Mouse (Mus musculus) granulocyte monocyte progenitor cell, adult 5-6 weeks (primary cell): ENCODE measurements around the gene Ptprm. TPM values are rescaled to one million over a fixed set of nuclear protein-coding genes. Genes with fewer than 3 reads are reported as not detected.

Source experiments
- ATAC-seq: replicated peaks from 2 replicates; pipeline ENCODE4 v1.8.0; 2016; ENCODE audit warnings: mild to moderate bottlenecking, moderate TSS enrichment, inconsistent platforms; ENCODE audit not compliant: poor library complexity, severe bottlenecking
- total RNA-seq, 2 experiments: library from RNA; stranded (forward) in 1 of 2; stranded (reverse) in 1 of 2; fragments of 200-712, 200-1000 nt in 1 of 2; fragments of >200 nt in 1 of 2; fragmentation: Nextera tagmentation in 1 of 2; gene quantifications; 2 replicates each; pipeline ENCODE4 v1.2.3; 2014 to 2017

Gene Ptprm
- total RNA-seq, 2 experiments from 2014 or later = 0.36 TPM; not detected in 1

DNA sequence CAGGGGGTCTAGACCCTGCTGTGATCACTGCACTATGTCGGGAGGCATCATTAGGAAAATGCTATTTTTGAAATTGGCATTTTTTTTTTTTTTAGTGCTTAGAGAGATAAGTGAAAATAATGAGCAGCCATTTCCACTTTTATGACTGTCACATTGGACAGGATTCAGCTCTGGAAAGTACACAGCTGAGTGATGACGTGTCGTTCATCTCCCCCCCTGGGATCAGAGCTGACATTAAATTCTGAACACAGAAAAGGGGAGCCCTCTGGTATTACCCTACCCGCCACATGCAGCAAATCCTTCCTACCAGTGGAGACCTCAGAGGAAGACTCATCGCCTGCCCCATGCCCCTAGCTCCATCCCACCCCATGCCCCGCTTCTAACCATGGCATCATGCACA lies 540.5 kb downstream of the Ptprm start:
- ATAC-seq = no peak

DNA sequence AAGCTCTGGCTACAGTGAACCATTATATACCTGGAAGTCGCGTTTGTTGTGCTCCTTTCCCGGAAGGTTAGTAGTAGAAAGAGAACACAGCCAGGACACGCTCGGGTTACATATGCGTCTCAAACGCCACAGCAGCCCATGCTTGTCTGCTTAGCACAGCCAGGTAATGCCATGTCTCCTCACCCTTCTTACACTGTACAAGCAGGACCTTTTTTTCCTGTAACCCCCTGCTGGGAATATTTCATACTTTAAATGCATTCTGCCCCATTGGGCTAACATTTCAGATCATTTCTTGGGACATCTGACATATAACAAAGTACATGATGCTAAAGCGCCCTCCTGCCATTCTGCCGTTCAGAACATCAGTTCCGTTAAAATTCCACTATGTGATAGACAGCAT lies 540.9 kb downstream of the Ptprm start:
- no peak for ATAC-seq

DNA sequence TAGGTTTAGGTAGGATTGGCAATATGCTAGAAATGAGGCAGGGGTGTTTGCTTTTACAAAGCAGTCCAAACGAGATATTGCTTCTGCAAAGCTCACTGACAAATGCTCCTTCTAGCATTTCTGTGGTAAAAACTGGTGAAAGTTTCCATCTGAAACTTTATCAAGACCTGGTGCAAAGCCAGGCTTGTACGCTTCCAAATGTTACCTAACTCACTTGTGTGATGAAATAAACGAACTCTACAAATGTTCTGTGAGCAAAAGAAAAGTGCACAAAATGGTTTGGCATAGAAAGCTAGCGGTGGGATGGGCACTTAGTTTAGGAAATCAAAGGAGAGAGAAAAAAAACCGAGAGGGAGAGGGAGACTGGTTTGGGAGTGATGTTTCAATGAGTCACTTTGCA lies 544.5 kb downstream of the Ptprm start:
- ATAC-seq = no peak

DNA sequence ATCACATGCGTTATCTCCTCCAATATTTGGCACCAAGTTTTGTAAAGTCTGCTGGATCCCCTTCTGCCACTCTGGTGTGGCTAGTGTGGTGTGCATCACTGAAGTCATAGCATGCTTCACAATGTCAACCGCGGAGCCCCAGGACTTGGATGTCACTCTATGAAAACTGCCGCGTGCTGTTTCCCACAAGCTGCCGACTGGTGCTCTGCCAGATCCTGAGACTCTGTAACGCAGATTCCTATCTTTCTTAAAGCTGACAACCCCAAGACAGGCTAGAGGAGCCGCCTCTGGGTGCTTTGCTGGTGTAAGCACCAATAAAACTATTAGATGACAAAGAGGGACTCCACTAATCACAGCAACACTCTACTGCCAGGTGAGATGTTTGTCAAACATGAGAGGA lies 546.1 kb downstream of the Ptprm start:
- no peak for ATAC-seq

DNA sequence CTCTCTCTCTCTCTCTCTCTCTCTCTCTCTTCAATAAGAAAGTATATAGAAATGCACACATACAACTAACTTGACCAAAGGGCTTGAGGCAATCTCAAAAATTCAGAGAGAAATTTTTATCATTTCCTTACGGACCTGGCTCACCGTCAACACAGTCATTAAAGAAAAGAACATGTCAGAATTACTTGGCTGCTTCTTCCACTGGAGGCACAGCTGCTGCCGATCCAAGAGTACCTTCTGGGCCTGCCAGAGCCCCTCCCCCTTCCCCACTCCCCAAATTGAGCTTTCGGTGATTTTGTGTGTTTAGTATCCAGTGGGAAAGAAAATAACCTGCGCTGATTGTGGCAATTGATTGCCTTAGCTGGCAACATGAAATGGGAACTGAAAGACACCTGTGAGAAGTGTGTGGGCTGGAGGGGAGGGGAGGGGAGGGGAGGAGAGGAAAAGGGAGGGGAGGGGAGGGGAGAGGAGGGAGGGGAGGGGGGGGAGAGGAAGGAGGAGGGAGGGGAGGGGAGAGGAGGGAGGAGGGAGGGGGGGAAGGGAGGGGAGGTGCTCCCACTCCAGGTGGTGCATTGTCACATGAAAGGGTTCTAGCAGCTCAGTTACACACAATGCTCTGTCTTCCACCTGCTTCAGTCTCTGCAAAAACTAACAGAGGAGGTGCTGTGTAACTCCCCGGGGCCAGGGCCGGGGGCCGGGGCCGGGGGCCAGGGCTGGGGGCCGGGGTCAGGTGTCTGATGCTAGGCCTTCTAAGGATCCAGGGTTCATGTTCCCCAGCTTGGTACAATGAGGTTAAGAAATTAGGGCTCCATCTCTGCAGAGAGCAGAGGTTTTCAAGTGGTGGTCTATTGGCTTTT lies 552.2 kb downstream of the Ptprm start:
- no peak for ATAC-seq

DNA sequence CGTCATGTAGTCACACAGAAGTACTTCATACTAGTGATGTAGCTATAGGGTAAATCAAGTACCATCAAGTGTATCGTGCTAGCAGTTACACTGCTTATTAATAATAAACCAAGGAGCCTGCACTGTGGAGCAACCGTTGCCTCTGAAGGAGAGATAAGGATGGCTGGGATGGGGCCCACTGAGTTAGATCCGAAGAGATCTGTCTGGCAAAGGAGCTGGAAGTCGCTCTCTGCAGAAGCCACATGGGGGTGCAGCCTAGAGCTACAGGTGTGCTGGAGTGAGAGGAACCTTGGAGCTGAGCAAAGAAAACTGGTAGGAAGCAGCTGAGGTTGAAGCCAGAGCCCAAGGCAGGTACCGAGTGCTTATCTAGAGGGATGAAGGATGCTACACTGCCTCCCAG lies 554.0 kb downstream of the Ptprm start:
- ATAC-seq = no peak

DNA sequence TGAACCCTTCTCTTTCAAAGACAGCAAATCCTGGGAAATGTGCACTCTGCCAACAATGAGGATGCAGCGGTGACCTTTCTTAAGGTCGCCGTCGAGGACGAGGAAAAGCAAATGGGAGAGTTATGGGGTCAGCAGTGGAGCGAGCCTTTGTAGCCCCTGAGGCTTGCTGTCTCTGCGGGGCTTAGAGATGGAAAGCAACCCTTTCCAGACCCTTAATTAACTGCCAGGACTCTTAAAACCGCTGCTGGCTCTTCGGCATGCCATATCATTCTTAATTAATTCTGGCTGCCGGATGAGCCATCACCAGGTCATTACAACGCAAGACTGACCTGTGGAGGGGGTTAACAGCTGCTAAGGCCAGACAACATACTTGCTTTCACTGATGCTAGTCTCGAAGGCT lies 568.1 kb downstream of the Ptprm start:
- no peak for ATAC-seq

DNA sequence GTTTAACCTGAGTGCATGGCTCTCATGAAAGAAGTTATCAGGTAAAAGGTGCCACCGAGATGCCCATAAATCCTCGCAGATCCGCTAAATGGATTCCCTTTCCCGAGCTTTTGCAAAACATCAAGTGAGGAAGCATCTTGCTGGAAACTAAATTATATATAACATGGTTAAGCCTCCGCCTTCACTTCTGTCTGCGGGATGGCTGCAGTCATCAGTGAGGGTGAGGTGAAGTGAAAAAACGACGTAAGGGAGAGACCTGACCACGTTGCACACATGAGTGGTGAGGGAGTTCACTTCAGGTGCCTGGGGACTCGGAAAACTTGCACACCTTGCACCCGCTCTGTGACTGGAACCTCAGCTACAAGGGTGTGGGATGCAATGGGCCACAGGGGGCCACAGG lies 568.7 kb downstream of the Ptprm start:
- no peak for ATAC-seq

DNA sequence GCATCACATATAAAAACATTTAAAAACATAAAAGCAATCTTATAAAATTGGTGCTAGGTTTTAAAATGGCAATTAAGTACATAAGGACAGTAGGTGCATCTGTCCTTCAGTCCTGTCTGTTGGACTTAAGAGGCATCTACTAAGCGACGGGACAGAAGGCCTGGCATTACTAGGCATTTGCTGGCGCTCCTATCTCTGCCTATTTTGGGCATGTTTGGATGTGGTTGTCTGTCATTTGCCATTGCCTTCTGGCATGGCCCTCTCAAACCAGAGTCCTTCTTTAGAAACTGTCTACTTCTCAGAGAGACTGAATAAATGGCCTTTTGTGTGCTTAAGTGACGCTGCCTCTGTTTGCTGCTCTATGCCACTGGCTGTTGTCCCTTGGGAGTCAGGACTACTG lies 570.7 kb downstream of the Ptprm start:
- no peak for ATAC-seq

DNA sequence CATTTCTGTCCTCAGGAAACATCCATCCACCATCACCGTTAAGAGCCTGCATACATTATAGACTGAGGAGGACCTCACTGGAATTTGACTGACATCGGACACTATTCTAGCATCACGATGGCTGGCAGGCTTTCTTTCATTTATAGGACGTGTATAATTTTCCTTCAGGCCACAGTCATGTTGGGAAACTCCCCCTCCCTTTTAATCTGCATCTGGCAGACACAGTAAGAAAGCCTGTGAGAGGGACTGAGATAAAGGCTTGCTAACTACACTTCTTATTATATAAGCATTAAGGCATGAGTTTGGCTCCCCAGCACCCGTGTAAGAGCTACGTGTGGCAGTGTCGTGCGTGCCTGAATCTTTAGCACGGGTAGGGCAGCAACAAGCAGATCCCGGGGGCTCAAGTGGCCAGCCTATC lies 571.2 kb downstream of the Ptprm start:
- no peak for ATAC-seq

DNA sequence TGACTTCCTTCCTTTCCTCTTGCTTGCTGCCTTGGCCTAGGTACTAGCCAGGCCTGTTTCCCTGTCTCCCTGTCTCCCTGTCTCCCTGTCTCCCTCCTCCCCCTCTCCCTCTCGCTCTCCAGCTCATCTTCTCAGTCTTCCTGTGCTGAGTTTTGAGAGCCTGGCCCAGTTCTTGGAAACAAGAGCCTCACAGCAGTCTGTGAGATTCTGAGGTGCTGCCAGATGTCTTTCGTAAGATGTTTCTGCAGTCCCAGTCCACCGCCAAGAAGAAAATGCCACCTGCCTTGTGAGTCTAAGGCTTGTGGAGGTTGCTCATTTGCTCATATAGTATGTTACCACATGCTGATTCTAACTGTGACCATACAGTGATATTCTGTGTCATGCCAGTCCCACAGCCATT lies 572.3 kb downstream of the Ptprm start:
- no peak for ATAC-seq

DNA sequence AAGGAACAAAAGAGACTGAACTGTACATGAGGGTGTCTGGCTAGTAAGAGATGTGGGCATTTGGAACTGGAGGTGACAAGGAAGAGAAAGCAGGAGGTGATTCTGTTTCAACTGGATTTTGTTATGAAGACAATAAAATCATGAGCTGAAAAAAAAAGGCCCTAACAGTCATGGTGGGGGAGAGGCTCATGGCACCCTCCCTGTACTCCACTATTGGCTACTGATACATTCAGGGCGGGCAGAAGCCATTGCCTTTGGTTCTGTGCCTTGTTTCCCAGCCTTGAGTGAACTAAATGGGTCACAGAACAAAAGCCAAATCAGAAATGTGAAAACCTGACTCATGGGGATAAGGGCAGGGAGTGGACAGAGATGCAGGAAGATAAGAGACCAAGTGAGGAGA lies 575.2 kb downstream of the Ptprm start:
- no peak for ATAC-seq

DNA sequence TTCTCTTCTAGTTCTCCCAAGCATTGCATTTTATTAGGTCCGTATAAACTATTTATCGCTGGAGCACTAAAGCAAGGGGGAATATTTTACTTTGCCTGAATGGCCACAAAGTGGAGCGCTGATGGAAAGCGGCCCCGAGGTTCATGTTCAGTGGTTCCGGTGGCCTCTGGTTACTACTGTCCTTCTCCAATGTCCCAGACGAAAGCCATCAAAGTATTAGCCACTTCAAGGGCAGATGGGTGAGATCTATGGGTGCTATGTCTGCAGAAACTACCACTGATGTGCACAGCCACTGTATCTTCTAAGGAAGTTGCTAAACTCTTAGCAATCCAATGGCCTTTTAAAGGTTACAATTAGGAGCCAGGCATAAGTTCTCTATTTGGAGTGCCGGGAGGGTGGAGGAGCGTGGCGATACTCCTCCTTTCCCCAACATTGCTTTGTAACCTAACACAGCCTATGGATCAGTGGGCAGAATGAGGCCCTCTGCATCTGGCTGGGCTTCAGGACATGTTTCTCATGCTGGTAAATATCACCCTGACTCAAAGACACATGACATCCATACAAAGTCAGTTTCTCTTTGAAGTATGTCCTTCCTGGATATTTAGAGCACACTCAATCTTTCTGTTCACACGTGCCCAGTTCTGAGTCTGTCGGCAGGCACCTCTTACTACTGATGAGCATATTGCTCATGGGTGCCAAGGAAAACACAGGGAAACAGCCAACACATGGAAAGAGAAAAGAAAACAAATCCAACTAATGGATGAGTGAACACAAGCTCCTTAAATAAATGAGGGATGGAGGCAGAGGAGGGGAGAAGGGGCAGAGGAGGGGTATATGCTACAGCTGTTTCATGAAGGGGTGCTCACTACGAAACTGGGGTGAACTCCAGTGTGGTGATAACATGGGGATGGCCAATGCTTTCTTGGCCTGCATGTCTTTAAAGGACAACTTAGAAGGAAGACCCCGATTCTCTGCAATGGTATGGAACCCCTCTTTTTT lies 584.6 kb downstream of the Ptprm start:
- no peak for ATAC-seq

DNA sequence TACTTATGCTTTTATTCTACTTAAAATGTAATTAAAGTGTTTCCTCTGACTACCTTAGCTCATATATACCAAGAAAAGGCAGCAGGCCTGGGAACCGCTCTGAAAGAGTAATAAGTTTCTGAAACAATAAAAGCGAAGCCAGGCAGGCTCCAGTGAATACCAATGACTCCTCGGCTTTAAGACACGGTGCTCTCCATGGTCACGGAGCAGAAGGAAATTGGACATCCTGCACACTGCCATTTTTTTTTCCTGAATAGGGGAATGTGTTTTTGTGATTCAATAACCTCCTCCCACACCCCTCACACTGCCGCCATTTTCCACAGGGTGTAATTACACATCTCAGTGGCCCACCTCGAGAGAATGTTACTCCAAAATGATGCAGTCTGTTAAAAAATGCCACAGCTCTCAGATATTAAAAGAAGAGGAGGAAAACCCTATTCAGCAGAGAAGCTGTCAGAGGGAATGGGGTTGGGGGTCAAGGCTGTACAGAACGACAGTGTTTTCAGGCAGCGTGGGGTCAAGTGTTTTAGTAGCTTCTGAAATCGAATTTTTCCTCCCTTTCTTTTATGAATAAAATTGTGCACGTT lies 585.5 kb downstream of the Ptprm start:
- no peak for ATAC-seq

DNA sequence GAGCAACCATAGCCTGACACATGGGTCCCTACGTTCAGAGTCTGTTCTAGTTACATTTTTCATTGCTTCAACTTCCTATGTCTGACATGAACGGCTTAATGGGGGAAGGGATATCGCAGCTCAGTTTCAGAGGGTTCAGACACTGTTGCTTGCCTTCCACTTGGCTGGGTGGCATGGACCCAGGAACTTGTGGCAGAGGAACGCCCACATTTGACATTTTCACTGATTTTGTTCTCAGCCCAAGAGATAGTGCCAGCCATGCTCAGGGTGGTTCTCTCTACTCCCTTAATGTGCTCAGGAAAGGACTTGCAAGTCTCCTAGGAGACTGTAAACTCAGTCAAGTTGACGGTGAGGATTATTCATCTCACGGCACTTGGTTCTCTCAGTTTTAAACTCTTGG lies 588.1 kb downstream of the Ptprm start:
- ATAC-seq = no peak

DNA sequence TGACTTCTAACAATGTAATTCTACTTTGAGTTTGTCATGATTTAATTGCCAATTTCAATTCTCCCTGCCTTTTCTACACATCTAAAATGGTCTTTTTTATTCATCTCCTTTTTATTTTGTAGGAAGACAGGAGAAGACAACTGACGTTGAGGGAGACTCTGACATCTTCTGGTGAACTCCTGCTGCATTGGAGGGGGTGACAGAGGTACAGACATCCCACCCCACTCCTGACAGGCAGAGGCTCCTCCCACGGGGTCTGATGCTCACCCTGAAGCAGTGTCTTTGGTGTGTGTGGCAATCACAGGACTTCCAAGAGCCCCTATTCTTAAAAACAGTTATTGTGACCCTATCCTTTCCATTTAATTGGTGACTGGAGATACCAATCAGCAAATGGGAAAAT lies 589.8 kb downstream of the Ptprm start:
- no peak for ATAC-seq

DNA sequence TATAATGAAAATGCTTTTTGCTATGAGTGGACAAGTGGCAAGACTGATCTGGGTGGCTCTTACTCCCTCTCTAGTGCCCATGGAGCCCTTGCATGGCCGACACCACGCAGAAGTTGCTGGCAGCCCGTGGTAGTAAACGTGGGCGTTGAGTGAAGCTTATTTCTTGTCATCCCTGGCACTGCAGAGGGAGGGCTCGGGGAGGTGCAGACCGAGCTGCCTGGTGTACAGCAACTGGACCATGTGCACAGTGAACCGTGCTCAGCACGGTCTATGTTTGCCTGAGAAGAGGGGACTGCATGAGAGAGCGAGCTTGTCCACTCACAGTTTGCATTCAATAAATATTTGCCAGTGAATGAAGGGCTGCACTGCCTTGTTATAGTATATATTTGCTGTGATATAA lies 591.5 kb downstream of the Ptprm start:
- no peak for ATAC-seq

DNA sequence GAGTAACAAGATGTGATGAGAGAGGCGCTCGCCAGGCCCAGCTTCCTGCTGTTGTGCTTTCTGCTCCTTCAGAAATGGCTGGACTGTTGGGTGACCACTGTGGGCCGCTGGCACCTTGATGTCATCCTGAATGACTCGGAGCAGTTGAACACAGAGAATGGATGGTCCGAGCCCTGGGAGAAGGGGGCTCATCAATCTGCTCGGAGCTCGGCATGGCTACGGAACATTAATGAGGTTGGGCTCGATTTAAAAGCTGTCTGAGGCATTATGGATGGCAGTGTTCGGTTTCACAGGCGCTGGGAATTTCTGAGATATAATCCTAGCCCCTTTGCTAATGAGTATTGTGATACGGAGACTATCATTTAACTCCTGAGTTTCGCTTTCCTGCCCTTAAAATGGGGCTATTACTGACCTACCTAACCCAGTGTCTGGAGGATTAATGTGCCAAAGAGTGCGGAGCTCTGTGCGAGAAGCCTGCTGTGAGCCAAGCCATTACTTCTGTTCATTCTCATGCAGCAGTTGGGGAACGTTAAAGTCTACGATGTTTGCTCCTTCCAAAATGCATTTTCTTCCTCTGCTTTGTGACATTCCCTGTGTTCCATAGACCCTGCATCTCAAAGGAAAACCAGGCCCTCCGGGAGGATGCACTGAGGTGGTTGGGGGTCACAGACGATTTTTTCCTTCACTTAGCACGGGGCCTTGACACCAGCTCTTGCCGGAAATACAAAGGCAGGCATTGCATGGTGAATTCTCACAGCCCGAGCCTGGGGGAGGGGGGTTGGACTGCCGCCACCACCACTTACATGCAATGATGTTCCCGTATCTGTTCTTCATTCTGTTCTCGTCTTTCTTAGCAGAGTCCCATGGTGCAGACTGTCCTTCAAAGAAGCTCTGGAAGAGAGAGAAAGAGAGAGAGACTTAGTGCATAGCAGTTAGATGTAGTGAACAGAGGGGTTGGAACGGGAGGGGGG lies 592.6 kb downstream of the Ptprm start:
- ATAC-seq = no peak

DNA sequence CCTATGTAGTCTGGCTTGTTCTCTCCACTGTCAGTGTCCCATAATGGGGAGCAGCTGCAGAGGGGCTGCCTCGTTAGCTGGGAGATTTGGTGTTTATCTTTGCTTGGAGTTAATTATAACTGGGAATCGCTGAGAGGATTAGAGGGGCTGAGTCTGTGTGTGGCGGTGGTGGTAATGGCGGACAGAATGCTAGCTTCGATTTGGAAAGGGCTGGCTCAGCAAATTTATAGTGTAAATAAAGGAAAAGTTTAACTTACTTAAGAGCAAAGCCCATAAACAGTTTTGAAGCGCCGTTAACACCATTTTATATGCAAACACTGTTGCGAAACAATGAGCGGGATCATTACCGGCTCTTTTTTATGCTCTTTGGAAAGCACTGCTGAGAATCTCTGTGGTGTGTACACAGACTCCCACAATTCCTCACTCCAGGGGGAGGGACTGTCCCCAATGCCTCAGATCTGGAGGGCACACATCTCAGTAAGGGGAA lies 597.2 kb downstream of the Ptprm start:
- peak; percentile 74 for ATAC-seq

DNA sequence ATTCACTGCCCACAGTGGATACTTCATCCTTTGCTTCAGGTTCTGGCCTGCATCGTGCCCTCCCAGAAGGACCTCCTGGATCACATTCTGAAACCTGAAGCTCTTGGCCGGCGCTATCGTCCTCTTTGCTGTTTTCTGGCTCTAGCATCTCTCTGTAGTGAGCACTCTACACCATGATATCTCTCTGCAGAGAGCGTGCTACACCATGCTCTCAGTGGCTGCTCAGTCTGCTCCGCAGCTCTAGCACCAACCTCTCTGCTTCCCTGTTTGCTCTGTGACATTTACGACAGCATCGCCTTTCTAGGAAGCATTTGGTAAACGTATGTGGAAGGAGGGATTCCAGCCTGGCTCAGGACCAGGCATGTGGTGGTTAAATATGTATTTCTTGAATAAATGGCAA lies 597.8 kb downstream of the Ptprm start:
- ATAC-seq = no peak
